Mouse (Mus musculus): ENCODE measurements around the gene H2-Q1.
"Not testable (repeated sequence)": the region's sequence is repeated elsewhere in the genome, so short reads cannot be mapped to it uniquely, and the experiment has no call there.

The H2-Q1 gene

DNA sequence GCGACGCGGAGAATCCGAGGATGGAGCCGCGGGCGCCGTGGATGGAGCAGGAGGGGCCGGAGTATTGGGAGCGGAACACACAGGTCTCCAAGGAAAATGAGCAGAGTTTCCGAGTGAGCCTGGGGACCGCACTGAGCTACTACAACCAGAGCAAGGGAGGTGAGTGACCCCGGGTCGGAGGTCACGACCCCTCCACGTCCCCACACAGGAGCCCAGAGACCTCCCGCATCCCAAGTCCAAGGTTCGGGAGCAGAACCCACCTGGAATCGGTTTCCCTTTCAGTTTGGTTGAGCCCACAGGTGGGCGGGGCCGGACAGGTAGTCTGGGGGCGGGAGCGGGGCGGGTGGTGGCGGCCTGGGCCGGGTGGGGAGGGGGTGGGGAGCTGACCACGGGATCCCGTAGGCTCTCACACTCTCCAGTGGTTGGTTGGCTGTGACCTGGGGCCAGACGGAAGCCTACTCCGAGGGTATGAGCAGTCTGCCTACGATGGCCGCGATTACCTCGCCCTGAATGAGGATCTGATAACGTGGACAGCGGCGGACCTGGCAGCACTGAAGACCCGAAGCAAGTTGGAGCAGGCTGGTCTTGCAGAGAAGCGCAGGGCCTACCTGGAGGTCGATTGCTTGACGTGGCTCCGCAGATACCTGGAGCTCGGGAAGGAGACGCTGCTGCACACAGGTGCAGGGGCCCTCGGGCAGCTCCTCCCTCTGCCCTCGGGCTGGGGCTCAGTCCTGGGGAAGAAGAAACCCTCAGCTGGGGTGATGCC, 22.7 kb downstream of the H2-Q1 start:
- no peak for DNase-seq

DNA sequence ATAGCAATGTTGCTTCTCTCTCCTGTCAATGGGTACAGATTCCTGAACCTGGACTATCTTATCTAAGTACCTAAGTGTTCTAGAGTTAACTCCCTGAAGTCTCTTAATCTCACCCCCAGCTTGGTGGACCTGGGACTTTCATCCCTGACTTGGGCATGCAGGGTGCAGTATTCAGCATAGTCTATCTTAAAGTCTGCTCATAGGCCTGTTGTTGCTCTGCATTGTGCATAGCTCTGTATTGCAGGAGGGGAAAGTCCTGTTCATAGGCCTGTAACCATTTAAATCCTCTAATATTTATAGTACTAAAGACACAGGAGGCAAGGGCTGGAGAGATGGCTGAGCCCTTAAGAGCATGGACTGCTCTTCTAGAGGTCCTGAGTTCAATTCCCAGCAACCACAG, 27.5 kb downstream of the H2-Q1 start:
- DNase-seq, result not testable (repeated sequence)

DNA sequence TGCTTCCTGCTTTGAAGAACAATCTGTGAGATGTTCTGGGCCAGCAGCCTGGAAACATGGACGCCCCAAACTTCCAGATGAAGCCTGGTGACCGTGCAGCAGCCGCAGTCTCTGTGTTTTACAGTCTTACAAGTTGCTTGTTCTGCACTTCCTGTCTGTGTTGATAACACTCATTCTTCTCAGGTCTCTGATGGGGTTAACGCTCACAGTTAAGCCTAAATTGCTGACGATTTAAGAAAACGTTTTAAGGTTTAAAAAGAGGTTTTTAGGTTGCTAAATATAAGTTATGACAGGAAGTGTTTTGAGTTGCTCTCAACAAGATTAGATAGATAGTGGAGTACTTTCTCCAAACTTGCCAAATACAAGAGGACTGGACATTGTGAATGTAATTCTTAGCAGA, 33.1 kb downstream of the H2-Q1 start:
- DNase-seq, result not testable (repeated sequence)

GRCm38 (mm10) chr17:35354071-35354470, 33.9 kb downstream of the H2-Q1 start:
- no peak for DNase-seq

- DNase-seq, result no peak
These were observed 36.9 kb downstream of the H2-Q1 start for GRCm38 (mm10) chr17:35357086-35357485.

DNA sequence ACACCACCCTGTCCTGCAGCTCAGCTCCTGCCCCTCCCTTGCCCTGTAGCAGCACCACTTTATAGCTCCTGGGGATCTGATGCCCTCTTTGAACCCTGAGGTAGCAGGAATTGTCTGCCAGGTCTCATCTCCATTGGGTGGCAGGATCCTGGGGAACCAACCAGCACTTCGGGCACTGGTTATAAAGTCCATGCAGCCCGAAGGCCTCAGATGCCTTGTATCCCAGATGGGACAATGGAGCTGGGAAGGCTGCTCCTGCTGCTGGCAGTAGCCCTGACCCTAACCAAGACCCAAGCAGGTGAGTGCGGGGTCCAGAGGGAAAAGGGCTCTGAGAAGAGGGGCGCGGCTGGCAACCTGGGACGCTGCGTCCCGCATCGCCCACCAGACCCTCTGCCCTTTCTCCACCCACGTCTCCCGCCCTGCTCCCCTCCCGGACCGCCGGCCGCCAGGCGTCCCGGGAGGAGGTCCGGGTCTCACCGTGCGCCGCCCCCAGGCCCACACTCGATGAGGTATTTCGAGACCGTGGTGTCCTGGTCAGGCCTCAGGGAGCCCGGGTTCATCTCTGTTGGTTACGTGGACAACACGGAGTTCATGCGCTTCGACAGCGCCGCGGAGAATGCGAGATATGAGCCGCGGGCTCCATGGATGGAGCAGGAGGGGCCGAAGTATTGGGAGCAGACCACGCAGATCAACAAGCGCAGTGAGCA, 38.7 kb downstream of the H2-Q1 start:
- DNase-seq, result no peak

DNA sequence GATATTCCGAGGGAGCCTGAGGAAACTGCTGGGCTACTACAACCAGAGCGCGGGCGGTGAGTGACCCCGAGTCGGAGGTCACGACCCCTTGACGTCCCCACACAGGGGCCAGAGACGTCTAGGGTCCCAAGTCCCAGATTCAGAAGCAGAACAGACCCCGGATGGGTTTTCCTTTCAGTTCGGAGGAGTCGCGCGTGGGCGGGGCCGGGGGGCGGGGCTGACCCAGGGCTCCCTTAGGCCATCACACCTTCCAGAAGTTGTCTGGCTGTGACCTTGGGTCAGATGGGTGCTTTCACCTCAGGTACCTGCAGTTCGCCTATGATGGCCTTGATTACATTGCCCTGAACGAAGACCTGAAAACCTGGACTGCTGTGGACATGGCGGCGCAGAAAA, 39.3 kb downstream of the H2-Q1 start:
- DNase-seq, result no peak
